Mouse (Mus musculus) mouse trophoblast stem cell (cell line): ENCODE measurements around the gene Gm42742.

ENCODE experiments used
- in situ Hi-C, 2 experiments: fragments of 300-500 bp; cut with MseI, MboI; formaldehyde crosslinking; loops; 2 replicates in 1 of 2; 3 replicates in 1 of 2; pipeline ENCODE4 v1.15.1; 2025

The Gm42742 gene

GRCm38 (mm10) chr7:126999568-126999967, 21.3 kb downstream of the Gm42742 start:
- in situ Hi-C loops = no loop called here

- in situ Hi-C loops = no loop called here
Observed at GRCm38 (mm10) chr7:126996449-126996848, 24.4 kb downstream of the Gm42742 start.

GRCm38 (mm10) chr7:126988816-126989215, 32.1 kb downstream of the Gm42742 start:
- in situ Hi-C loops = no loop called here

- in situ Hi-C loops = no loop called here
Observed at GRCm38 (mm10) chr7:126986319-126986718, 34.6 kb downstream of the Gm42742 start.

- in situ Hi-C loops = no loop called here
Observed at GRCm38 (mm10) chr7:126984667-126985444, 36.0 kb downstream of the Gm42742 start.

GRCm38 (mm10) chr7:126983113-126983512, 37.8 kb downstream of the Gm42742 start:
- in situ Hi-C loops = no loop called here

- in situ Hi-C loops = no loop called here
Observed at GRCm38 (mm10) chr7:126982054-126982453, 38.8 kb downstream of the Gm42742 start.

- in situ Hi-C loops = no loop called here
Observed at GRCm38 (mm10) chr7:126981601-126982000, 39.3 kb downstream of the Gm42742 start.

GRCm38 (mm10) chr7:126978841-126979240, 42.1 kb downstream of the Gm42742 start:
- in situ Hi-C loops = no loop called here

- in situ Hi-C loops = no loop called here
Observed at GRCm38 (mm10) chr7:126976878-126977459, 43.9 kb downstream of the Gm42742 start.

GRCm38 (mm10) chr7:126975950-126976866, 44.7 kb downstream of the Gm42742 start, which contains the start of gene Cdiptos:
Gene Cdiptos, minus strand, starts transcription at chr7:126976098.
- in situ Hi-C loops = no loop called here

GRCm38 (mm10) chr7:126975893-126975949, 45.2 kb downstream of the Gm42742 start, which contains the start of gene Cdipt:
Gene Cdipt, plus strand, starts transcription at chr7:126975914.
- in situ Hi-C loops = no loop called here

GRCm38 (mm10) chr7:126975493-126975892, 45.4 kb downstream of the Gm42742 start:
- in situ Hi-C loops = no loop called here

GRCm38 (mm10) chr7:126967361-126967760, 53.5 kb downstream of the Gm42742 start:
- in situ Hi-C loops = loop anchor here (10.0 to 25.0 kb wide), 2 partner anchors 130 to 143 kb away; partner anchors contain the start of genes 4930451I11Rik (in 1 of the 2) and Doc2a (in 1 of the 2)

GRCm38 (mm10) chr7:126965568-126965967, 55.3 kb downstream of the Gm42742 start:
- in situ Hi-C loops = loop anchor here (10.0 to 25.0 kb wide), 2 partner anchors 128 to 141 kb away; partner anchors contain the start of genes 4930451I11Rik (in 1 of the 2) and Doc2a (in 1 of the 2)
